Mouse (Mus musculus) olfactory bulb, adult 2 months (tissue): ENCODE measurements around the gene Tldc2. TPM values are rescaled to one million over a fixed set of nuclear protein-coding genes. Genes with fewer than 3 reads are reported as not detected.

Source experiments
- H3K27ac ChIP-seq: fragments of 200-500 bp; 2 replicates; pipeline ENCODE4 v1.5.1; 2012; ENCODE audit warnings: low read depth, low read length; ENCODE audit not compliant: insufficient read depth
- H3K4me1 ChIP-seq: fragments of 200-500 bp; 2 replicates; pipeline ENCODE4 v1.6.1; 2012; ENCODE audit warnings: low read length; ENCODE audit not compliant: control insufficient read depth, insufficient read depth
- H3K4me3 ChIP-seq: fragments of 200-500 bp; 2 replicates; pipeline ENCODE4 v1.5.1; 2012; ENCODE audit warnings: mild to moderate bottlenecking, low read depth, low read length, moderate library complexity; ENCODE audit not compliant: insufficient read depth
- CTCF ChIP-seq: fragments of 200-500 bp; IDR thresholded peaks from 2 replicates; pipeline ENCODE4 v1.5.1; 2012; ENCODE audit warnings: low read depth, mild to moderate bottlenecking, low read length, moderate library complexity; ENCODE audit not compliant: insufficient read depth
- POLR2A ChIP-seq: fragments of 200-500 bp; IDR thresholded peaks from 2 replicates; pipeline ENCODE4 v1.6.1; 2012; ENCODE audit warnings: mild to moderate bottlenecking, low read depth, low read length, moderate library complexity; ENCODE audit not compliant: insufficient read depth
- WGBS: fragments of 180-500 bp; shearing (Covaris S2); methylation state at CpG from one replicate; pipeline ENCODE4 v1.1.7; 2018; 5-methylcytosine and 5-hydroxymethylcytosine counted together
- polyA plus RNA-seq: library from polyadenylated mRNA; stranded (reverse); fragments of >200 nt; gene quantifications from 2 replicates; pipeline ENCODE4 v1.2.4, GENCODE M21; 2012; ENCODE audit warnings: low replicate concordance; ENCODE audit not compliant: missing spikeins, insufficient read depth, insufficient read length

Tldc2 gene
- polyA plus RNA-seq, 1 experiment, result not detected

DNA sequence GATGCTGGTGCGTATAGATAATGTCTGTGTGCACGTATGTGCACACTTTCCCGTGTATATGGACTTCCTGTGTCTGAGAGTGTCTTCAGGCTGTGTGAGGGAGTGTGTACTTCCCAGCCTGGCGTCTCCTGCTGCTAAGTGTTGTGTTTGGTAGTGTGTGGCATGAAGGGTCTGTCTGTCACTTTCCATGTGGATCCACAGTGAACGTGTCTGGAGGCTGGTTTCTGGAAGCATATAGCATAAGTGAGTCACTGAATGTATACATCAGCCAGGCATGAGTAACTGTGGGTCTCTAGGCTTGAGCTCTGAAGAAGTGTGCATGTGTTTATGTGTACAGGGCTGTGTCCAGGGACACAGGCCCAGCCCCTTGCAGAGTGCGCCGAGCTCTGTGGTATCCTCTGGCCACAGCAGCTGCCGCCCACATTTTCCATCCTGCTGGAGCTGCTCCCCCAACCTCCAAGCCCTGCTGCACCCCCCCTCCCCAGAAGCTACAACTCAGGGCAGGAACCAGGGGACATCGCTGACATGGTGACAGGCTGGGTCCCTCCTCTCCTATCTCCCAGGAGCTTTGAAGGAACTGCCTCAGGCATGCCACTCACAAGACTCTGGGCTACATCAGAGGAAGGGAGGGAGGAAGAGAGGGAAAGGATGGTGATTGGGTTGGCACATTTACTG, 13.3 kb upstream of the Tldc2 start:
- 47% methylated on average over 9 of the region's 9 CpGs for WGBS
- no peak overlapping the region for H3K27ac ChIP-seq
- H3K4me1 ChIP-seq, result peaks cover 76% of the 10 kb centered on the region
- no peak overlapping the region for H3K4me3 ChIP-seq
- TF ChIP-seq CTCF (no peak), POLR2A (no peak)

DNA sequence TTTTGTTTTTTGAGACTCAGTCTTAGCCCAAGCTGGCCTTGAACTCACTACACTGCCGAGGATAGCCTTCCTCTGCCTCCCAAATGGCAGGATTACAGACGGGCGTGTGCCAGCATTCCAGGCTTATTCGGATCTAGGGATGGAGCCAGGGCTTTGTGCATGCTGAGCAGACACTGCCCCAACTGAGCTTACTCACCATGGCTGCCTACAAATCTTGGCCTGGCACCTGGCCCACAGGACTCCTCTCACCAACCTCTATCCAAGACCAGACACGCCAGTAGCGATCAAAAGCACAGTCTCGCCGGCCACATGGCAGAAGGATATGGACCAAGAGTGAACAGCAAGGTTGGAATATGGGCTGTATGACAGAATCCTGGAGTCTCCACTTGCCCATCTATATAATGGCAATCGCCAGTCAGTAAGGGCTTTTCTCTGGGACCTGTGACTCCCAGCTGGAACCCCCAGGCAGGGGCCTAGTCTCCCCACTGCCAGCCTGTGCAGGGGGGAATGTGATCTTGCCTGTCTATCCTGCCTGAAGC, 12.6 kb upstream of the Tldc2 start:
- Histone ChIP-seq H3K4me1 (peaks cover 69% of the 10 kb centered on the region), H3K27ac (no peak overlapping the region), H3K4me3 (no peak overlapping the region)
- TF ChIP-seq POLR2A, result no peak
- TF ChIP-seq CTCF, result no peak
- WGBS, result 33% methylated on average over 9 of the region's 9 CpGs

DNA sequence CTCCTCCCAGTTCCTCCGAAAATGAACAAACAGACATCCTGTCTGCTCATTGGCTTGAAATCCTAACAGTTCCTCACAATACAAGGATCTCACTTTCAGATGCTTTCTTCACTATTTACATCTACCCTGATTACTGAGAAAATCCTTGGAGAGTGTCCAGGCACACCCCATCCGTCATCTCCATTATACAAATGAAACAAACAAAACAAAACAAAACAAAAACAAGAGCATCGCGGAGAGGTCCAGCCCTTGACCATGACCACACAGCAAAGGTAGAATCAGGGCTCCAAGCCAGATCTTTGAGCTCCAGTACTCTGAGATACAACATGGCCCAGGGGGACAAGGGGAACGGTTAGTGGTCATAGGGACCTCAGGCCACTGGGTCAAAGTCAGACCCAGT, 12.1 kb upstream of the Tldc2 start:
- TF ChIP-seq POLR2A (no peak), CTCF (no peak)
- Histone ChIP-seq H3K4me3 (no peak overlapping the region), H3K4me1 (peaks cover 68% of the 10 kb centered on the region), H3K27ac (no peak overlapping the region)
- WGBS, result 36% methylated on average over 5 of the region's 5 CpGs

DNA sequence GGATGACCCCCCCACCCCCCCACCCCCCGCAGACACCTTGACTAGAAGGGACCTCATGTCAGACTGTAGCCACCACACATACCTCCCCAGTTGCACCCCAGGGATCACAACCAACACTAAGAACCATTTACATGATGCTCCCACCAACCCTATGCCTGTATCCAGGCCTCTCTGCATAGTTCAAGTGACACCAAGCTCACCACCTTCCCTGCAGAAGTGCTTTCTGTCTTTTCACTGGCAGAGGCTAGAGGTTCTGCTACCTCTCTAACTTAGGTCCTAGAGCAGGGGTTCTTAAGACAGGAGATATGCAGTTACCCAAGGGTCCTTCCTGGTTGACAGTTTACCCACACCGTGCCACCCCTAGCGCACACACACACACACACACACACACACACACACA, 11.6 kb upstream of the Tldc2 start:
- H3K4me3 ChIP-seq, result peak overlapping the region; percentile 27
- peaks cover 64% of the 10 kb centered on the region for H3K4me1 ChIP-seq
- H3K27ac ChIP-seq, result no peak overlapping the region
- 63% methylated on average over 3 of the region's 3 CpGs for WGBS
- TF ChIP-seq CTCF (no peak), POLR2A (no peak)

DNA sequence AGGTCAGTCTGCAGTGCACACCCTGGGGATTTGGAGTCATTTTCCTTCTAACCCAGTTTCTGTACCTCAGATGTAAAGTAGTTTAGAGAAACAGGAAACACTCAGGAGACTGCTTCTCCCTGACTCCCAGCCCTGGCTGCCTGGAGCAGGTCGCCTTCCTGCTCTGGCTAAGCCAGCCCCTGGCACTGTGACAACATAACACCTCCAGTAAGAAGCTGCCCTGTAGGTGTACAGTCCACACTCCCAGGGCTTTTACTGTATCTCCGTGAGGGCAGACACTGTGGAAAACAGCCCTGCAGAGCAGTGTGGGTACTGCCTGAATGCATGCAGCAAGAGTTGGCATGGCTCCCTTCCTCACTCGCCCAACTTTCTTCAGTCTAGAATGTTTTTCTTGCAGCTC, 11.2 kb upstream of the Tldc2 start:
- WGBS, result 9% methylated on average over 3 of the region's 3 CpGs
- TF ChIP-seq CTCF (no peak), POLR2A (no peak)
- Histone ChIP-seq H3K4me3 (peak overlapping the region; percentile 27), H3K27ac (no peak overlapping the region), H3K4me1 (peaks cover 60% of the 10 kb centered on the region)

DNA sequence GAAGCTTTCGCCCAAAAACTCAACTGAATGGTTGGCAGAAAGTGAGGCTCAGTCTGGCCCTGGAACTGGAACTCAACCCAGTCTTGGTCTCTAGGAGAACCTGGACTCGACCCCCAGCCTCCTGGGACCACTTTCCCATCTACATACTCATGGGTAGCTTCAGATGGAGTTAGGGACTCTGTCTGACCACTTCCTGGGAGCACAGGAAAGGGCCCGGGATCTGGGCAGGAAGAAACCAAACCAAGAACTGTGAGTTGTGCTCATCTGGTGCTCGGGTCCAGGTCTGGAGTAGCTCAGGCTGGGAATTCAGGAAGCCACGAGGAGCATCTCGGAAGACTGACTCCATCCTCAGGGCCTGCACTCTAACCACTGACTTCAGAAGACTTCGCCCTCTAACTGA, 10.3 kb upstream of the Tldc2 start:
- peak overlapping the region; percentile 5; the same call in 1 of the 2 replicates for H3K4me3 ChIP-seq
- no peak for TF ChIP-seq CTCF
- TF ChIP-seq POLR2A, result no peak
- H3K4me1 ChIP-seq, result peaks cover 55% of the 10 kb centered on the region
- no peak overlapping the region for H3K27ac ChIP-seq
- WGBS, result 56% methylated on average over 7 of the region's 7 CpGs

DNA sequence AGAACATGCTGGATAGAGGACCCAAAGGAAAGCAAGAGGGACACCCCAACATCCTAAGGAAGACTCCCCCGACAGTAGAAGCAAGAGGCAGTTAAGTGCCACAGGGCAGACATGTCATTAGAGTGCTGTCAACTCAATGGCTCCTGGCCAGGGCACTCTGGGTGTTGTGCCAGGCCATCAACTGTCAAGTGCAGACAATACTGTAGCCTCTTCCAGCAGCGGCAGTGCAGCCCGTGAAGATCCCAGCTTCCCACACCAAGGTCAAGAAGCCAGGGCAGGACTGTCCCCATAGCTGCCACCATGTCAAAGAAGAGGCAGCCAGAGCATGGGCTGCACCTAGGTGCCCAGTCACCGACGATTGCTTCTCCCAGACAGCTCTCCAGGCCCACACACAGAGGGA, 9.7 kb upstream of the Tldc2 start:
- WGBS, result 3% methylated on average over 5 of the region's 5 CpGs
- TF ChIP-seq CTCF (no peak), POLR2A (no peak)
- H3K4me1 ChIP-seq, result peaks cover 54% of the 10 kb centered on the region
- peak overlapping the region; percentile 43 for H3K27ac ChIP-seq
- peak overlapping the region; percentile 80 for H3K4me3 ChIP-seq

DNA sequence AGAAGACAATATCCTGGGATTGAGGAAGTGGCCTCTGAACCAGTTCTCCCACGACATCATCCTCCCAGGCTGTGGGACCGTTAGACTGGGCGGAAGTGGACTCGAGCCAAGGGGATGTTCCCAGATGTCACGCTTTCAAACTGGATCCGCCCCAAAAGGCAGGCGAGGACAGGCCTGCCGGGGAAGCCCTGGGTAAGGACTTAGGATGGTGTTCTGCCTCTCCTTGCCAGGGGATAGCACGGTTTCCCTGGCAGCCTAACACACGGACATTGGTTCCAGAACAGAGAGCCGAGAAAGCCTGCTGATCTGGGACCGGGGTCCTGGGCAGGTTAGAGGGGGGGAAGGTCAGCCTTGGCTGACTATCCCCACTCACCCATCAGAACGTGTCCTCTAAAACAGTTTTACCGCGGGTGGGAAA, 9.2 kb upstream of the Tldc2 start:
- Histone ChIP-seq H3K4me1 (peaks cover 51% of the 10 kb centered on the region), H3K4me3 (peak overlapping the region; percentile 80), H3K27ac (peak overlapping the region; percentile 43)
- under 1% methylated on average over 15 of the region's 15 CpGs for WGBS
- no peak for TF ChIP-seq POLR2A
- TF ChIP-seq CTCF, result no peak

DNA sequence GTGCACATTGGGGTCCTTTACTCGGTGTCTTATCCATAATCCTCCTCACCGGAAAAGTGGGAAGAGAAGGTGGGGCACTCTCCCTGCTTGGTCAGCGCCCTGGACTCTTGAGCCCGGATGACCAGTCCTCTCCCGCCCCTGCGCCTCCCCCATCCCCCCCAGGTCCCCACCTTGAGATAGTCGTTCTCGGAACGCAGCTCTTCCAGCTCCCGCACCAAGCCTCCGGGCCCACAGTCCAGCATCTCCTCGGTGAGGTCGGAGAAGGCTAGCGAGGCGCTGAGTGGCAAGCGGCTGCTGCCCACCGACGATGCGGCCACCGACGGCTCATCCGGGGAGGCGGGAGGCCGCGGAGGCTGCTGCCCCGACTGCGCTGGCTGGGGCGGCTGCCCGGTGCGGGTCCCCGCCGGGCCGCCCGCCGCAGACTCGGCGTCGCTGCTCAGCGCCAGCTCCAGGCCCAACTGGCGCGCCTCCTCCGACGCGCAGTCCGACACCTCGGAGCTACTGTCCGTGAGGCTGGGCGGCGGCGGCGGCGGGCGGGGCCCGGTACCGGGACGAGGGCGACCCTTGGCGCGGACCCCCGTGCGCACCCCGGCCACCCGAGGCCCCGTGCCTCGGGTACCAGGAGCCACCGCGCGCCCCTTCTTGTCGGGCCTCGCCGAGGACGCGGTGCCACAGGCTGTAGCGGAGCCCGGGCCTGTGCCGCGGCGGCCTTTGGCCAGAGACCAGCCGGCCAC, 8.6 kb upstream of the Tldc2 start:
- TF ChIP-seq POLR2A (no peak), CTCF (no peak)
- H3K27ac ChIP-seq, result peak overlapping the region; percentile 38
- H3K4me1 ChIP-seq, result peaks cover 46% of the 10 kb centered on the region
- WGBS, result under 1% methylated on average over 79 of the region's 79 CpGs
- H3K4me3 ChIP-seq, result peak overlapping the region; percentile 80
